Mouse (Mus musculus) 3134 (cell line): ENCODE measurements around the gene Stub1.
"Not testable (repeated sequence)": the region's sequence is repeated elsewhere in the genome, so short reads cannot be mapped to it uniquely, and the experiment has no call there.

ENCODE experiments used
- DNase-seq: peaks from one replicate; pipeline ENCODE4 v3.0.0-alpha.2; 2011; ENCODE audit warnings: low spot score; ENCODE audit not compliant: insufficient read length; ENCODE audit errors: extremely low read depth

Gene Stub1

DNA sequence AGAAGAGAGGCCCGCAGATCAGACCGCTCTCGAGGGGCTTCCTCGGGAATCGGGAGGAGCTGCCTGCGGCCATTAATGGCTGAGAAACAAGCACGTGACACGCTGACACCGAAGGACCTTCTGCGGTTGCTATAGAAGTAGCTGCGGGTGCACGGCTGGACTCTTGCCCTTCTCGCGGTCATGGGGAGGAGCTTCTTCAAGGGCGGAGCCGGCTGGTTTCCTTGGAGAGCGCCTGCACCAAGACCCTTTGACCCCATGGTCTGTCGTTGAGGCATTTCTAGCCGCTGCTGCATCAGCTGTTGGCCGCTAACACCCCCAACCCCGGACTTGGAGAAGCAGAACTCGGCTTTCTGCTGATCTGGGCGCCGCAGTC is at the start of gene Stub1:
Gene Stub1 (minus strand): TSS at position 114 of the 373 bp plus-strand sequence.
- no peak for DNase-seq

DNA sequence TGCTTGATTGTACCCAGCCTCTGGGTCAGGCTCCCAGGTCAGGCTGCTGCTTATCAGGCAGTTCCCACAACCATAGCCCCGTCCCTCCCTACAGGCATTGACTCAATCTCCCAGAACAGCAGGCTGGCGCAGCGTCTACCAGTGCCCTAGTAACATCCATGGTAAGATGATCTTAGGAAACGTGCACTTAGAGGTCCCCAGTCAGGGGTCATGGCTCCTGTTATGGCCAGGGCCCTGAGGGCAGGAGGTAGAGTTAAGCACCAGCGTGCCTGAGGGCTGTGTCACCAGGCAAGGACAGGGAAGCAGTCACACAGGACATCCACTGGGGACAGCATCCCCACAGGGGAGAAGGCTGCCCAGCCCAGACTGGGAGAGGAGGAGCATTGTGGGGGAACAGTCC is 49.1 kb upstream of the Stub1 start:
- DNase-seq, result no peak

DNA sequence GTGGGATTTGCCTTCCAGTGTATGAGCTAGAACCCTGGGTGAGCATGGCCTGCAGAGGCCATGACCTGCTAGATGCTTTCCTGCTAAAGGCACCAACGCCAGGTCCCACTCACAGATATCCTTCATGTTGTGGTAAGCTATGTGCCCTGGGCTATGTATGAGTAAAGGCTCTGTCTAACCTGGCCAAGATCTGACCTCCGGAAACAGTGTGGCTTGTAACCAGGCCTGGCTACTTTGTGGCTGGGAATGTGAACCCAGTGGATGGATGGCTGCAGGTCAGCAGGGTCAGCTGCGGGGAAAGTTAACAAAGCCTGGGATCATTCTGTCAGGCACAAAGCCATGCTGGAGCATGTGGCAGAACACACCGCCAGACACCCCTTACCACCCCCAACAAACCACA is 48.5 kb upstream of the Stub1 start:
- DNase-seq, result no peak

DNA sequence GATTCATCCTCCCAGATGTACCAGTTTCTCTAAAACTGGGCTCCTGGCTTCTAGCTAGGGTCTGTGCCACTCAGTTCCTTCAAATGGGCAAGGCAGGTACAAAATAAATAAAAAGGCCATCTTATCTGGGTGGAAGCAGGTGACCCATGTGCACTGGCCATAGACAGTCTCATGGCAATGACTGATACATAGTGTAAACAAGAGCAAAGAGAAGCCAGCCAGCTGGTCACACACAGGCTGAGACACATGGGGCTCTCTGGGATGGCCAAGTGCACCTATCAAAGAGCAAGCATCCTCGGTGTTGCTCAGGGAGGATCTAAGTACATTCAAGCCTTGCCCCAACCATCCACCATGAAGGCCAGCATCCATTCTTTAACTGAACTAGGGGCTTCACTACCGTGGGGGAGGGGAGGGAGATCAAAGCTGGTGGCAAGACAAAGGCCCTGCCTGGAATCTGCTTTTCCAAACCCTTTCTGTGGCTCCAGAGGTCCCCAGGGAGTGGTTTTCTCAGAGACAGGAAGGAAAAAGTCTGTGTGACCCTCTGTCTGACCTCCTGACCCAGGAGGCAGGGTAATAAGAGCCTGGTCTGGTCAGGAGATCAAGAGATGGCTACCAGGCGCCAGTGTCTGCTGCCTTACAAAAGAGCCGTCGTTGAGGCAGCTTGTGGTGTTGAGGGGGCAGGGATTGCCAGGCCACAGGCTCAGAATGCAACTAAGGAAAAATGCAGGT is 47.9 kb upstream of the Stub1 start:
- DNase-seq, result no peak

DNA sequence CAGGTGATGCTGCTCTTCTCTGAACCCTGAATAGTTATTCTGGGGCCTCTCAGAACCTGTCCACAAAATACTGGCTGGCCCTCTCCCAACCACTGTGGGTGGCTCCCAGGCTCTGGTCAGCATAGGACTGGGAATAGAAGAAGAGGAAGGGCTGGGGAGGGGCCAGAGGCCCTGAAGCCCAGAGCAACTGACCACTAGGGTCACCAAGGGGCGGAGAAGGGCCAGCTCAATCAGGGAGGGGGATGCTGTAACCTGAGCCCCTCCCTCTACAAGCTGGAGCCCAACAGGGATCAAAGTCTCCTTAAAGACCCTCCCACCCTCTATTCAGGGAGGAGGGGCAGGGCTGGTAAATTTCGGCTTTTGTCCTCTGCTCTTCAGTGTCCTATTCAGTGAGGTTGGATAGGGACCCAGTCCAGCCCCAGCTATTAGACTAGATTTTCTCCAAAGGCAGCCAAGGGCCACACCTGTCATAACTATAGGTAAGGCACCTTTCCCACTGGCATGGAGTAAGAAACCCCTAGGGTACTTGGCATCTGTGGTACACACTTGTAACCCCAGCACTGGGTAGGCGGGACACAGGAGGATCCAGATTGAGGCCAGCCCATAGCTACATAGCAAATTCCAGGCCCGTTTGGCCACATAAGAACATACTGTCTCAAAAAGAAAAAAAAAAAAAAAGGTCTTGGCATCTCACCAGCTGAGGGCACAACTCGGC is 47.1 kb upstream of the Stub1 start, which contains the start of gene Wfikkn1:
Gene Wfikkn1 (minus strand): TSS at position 663 of the 715 bp plus-strand sequence.
- no peak for DNase-seq

DNA sequence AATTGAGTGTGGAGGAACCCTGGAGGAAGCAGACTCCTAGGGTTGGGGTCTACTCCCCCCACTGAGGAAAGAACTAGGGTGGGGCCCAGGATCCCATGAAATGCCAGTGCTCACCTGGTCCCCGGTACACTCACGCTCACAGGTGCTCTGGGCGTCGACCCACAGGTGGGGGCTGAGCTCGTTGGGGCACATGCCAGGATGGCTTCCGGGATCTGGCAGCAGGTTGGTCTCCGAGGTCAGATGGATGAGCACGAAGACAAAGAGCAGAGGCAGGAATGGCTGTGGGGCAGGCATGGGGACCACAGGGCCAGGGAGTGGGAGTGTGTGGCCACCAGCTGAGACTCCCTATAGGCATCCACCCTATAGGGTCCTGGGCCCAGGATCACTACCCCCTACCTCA is 46.5 kb upstream of the Stub1 start:
- DNase-seq, result no peak

DNA sequence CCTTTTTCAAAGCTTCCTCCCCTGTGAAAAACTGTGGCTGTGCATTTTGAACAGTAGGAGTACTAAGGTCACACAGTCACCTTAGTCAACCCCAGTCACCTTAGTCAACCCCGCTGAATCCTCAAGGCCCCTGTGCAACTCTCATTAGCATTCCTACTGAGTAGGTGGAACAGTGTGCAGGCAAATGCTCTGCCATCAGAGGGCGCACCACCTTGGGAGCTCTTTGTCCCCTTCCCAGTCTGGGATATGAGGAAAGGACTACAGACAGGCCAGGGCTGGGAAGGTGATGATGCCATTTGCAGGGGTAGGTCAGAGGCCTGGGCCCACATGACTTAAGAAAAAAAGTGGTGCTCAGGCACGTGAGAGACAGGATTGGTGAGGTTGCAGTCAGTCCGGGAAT is 46.1 kb upstream of the Stub1 start:
- DNase-seq, result no peak

DNA sequence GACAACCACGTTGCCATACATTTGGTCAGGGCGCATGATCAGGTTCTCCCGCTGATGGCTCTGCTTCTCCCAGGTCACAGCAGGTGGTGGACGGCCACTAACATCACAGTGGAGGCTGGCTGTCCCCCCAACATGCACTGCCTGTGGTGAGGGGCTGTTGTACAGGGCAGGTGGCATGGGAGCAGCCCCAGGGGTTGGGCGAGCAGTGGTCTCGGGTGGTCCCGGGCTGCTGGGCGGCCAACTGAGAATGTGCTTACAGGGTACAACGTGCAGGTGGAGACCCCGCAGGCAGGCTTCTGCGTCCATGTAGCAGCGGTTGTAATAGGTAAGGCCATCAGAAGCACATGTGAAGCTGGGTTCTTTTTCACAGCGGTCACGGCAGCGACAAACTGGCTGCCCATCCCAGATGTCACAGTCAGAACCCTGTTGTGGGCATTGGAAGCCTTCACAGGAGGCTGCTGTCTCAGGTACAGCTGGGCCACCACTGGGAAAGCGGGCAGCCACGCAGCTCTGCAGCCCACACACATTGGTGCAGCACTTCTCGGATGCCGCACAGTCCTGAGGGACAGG is 45.5 kb upstream of the Stub1 start:
- no peak for DNase-seq

DNA sequence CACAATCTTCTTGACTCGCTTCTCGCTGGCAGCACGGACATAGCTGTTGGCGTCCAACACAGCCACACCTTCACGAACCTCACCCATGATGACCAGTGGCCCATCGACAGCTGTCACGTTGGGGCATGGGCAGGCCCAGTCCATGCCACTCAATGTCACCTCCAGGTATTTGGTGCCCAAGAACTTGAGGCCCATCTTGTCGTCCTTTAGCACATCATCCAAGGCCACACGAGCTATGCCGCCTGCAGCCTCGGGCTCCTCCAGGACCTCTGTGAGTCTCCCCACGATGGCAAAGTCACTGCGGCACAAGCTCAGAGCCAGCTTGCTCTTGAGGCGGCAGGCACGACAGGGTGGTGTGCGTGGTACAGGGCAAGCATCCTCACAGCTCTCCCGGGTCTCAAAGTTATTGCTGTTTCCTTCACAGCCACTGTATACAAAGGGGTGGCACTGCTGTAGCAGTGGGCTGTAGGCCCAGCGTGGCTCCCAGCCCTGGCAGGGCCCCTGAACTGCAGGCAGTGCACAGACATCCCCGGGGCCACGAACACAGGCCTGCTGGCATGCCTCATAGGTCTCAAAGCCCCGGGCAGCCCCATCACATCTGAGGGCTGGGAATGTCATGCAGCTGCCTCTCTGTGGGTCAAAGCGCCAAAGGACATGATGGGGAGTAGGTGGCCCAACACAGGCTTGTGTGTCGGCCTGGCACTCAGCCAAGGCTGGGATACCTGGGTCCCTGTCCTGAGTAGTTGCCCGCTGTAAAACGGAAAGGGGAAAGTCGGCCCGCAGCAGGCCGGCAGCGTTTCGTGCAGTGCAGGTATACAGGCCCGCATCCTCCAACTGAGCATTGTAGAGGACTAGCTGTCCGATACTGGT is 44.8 kb upstream of the Stub1 start:
- DNase-seq, result no peak

DNA sequence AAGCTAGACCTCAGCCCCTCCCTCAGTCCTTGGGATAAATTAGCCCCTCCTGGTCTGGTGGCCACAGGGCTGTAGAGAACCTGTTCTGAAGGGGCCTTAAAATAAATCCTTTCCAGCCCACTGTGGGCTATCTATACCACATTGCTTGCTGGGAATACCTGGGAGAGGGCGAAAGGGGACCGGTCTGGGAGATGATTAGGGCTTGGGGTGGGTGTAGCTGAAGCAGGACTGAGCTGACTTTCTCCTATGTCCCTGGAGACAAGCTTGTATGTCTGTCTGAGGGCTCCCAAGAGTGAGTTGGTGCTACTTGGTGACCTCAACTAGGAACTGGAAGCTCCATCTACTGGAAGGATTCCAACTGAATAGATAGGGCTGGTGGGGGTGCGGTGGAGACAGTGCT is 43.8 kb upstream of the Stub1 start:
- DNase-seq, result no peak

DNA sequence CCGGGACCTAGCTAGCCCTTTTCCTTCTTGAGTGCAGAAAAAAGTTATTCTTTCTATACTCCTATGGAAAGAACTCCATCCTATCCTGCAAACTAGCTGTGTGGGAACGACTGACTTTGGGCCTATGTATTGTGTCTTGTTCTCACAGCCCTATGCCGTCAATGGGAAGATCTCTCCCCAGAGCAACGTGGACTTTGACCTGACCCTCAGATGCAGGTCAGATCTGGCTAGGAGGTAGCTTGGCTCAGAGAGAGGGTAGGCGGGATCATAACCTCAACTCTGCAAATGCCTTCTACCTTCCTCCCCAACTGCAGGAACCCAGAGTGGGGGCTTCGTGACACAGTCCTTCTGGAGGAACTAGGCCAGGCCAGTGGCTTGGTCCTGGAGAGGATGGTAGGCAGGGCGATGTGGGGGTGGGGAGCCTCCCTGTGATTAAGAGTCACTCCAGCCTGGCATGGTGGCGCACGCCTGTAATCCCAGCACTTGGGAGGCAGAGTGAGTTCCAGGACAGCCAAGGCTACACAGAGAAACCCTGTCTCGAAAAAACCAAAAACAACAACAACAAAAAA is 43.2 kb upstream of the Stub1 start:
- DNase-seq, result no peak

DNA sequence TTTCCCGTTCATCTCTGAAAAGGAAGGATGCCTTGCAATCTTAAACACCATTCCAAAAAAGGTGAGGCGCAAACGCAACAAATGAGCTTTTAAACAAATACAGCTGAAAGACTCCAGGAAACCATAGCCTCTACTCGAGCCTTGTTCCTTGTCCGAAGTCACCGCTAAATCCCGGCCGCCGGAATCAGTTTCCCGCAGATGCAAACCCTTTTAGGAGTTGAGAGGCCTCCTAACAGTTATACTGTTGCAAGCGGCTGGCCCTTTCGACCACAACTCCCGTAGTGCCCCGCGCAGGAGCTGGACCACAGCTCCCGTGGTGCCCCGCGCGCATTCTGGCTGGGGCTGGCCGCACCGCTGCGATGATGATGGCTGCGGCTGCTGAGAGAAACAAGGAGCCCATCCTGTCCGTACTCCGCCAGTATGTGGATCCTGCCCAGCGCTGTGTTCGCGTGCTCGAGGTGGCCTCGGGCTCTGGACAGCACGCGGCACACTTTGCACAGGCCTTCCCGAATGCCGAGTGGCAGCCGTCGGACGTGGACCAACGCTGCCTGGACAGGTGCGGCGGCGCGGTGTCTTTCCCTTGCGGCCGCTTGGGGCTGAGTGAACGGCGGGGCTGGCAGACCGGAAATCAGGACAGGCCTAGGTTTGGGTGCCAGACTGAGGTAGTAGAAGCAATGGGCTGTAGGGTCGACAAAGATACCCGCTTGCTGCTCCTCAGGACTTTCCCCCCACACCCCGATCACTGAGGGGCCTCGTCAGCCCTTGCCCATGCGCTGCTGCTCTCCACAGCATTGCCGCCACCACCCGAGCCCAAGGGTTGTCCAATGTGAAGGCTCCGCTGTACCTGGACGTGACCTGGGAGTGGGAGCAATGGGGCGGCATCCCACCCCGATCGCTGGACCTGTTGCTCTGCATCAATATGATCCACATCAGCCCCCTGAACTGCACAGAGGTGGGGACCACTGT is 42.2 kb upstream of the Stub1 start:
- DNase-seq, result peak; percentile 92

DNA sequence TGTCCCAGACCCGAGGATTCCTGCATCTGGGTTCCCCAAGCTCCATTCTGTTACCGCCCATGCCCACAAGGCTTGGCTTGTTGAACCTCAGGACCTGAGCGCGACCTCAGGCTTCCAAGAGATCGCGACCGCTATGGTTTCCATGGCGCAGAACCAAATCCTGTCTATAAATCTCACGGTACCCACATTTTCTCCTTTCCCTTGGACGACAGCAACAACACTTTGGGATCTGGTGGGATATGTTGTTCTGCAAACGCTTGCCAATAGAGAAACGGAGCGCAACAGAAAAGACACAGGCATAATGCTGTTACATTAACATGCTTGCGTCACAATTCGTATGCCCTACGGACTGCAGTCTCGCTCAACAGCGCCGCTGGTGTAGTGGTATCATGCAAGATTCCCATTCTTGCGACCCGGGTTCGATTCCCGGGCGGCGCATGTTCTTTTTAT is 41.5 kb upstream of the Stub1 start, which contains the start of gene Mettl26:
Gene Mettl26 (plus strand): TSS at position 354 of the 450 bp plus-strand sequence.
- no peak for DNase-seq

DNA sequence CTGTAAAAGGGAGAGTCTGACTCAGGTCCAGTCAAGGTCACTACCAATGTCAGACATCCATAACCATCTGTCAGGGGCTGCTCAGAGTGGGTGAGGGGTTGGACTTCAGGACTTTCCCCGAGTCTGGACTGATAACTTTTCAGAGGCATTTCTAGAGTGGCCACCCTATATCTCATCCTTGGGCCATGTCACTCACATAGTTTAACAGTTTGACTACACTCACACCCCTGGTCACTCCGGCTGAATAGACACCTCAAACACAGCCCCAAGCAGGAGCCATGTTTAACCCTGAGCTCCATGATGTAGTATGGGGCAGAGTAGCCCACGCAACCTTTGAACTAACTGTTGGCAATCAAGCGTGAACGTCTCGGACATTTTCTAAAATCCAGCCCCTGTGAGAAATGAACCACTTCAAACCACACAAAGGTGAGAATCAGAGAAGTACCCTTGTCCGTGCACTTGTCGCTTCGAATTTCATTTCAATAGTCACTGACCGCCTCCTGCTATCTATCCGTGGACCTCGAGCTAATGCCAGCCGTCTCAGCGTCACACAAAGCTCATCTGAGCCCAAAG is 41.0 kb upstream of the Stub1 start:
- DNase-seq, result no peak

DNA sequence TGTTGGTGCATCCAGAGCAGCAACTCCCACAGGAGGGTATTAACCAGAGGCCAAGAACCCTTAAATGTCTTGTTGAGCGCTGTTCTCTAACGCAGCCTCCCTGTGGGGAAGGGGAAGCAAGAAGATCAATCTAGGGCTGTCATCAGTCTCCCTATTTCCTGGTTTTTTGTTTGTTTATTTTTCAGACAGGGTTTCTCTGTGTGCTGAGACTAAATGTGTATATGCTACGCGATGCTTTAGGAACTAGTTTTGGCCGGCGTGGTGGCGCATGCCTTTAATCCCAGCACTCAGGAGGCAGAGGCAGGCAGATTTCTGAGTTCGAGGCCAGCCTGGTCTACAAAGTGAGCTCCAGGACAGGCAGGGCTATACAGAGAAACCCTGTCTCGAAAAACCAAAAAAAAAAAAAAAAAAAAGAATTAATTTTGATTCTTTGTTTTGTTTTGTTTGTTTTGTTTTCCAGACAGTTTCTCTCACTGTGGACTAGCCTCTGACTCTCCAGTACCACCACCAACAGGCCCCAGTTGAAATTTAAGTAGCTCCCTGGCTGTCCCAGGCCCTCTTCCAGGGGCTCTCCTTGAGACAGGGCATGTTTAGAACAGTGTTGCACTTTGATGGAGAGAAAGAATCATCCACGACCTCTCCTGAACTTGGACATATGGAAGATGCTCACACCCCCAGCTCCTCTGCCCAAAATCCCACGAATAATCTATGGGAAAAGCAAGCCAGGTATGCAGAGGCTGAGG is 40.4 kb upstream of the Stub1 start:
- DNase-seq, result no peak

DNA sequence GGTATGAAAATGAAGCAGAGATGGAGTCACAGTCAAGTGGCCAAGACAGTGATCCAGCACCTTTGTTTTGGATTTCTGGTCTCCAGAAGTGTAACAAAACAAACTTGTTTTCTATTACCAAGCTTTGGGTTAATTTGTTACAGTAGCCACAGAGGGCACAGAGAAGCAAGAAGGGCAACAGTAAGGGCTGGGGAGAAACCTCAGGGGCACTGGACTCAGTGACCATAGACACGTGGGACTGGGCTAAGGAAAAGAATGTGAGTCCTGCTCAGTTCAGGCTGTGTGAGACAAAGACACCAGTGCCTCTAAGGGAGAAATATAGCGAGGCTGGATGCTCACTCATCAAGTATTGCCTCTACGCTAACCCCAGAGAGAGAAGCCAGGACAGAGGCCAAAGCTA is 39.5 kb upstream of the Stub1 start:
- no peak for DNase-seq

DNA sequence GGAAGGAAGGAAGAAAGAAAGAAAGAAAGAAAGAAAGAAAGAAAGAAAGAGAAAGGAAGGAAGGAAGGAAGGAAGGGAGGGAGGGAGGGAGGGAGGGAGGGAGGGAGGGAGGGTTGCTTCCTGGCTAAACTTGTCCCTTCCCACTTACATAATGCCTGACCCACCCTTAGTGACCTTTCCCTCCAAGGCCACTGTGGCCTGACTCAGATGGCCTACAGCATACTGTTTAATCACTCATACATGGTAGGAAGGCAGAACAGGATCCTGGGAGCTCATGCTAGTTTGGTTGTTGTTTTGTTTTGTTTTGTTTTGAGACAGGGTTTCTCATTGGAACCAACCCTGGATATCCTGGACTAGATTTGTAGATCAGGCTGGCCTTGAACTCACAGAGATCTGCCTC is 38.4 kb upstream of the Stub1 start:
- not testable (repeated sequence) for DNase-seq

DNA sequence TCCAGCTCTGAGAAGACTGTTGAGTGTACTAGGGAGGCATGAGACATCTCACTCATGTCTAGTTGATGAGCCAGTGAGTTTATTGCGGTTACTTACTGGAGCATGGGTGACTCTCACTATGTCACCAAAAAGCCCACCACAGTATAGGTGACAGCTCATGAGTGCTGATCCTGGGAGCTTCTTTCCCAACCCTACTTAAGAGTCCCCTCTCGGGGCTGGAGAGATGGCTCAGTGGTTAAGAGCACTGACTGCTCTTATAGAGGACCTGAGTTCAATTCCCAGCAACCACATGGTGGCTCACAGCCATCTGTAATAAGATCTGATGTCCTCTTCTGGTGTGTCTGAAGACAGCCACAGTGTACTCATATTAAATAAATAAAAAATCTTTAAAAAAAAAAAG is 36.8 kb upstream of the Stub1 start:
- DNase-seq, result no peak
